Mouse (Mus musculus) forebrain, embryonic 14.5 days (tissue): ENCODE measurements around the gene Gjb4. TPM values are rescaled to one million over a fixed set of nuclear protein-coding genes. Genes with fewer than 3 reads are reported as not detected.

ENCODE experiments used
- ATAC-seq: fragments of 200-750 bp; cut with Nextera tagmentation; 2 replicates; pipeline ENCODE4 v1.8.0; 2017; ENCODE audit warnings: mild to moderate bottlenecking, moderate library complexity
- DNase-seq: peaks from one replicate; pipeline ENCODE4 v3.0.0-alpha.2; 2015; ENCODE audit warnings: low spot score
- H3K27ac ChIP-seq: fragments of 300-500 bp; sonication (generic); 2 replicates; pipeline ENCODE4 v1.5.1; 2014; ENCODE audit warnings: low read depth, mild to moderate bottlenecking, control low read depth, low read length, moderate library complexity
- H3K27me3 ChIP-seq: fragments of 300-500 bp; sonication (generic); replicated peaks from 2 replicates; pipeline ENCODE4 v1.6.1; 2014; ENCODE audit warnings: low read length, control low read depth, mixed read lengths; ENCODE audit not compliant: control insufficient read depth, insufficient read depth
- H3K36me3 ChIP-seq: fragments of 300-500 bp; sonication (generic); 2 replicates; pipeline ENCODE4 v1.6.1; 2014; ENCODE audit warnings: low read length, control low read depth; ENCODE audit not compliant: control insufficient read depth, insufficient read depth
- H3K4me1 ChIP-seq: fragments of 300-500 bp; sonication (generic); 2 replicates; pipeline ENCODE4 v1.6.1; 2014; ENCODE audit warnings: antibody characterized with exemption, low read length, control low read depth; ENCODE audit not compliant: control insufficient read depth, insufficient read depth
- H3K4me2 ChIP-seq: fragments of 300-500 bp; sonication (generic); 2 replicates; pipeline ENCODE4 v1.6.1; 2014; ENCODE audit warnings: mild to moderate bottlenecking, control low read depth, low read length
- H3K4me3 ChIP-seq: fragments of 300-500 bp; sonication (generic); 2 replicates; pipeline ENCODE4 v1.5.1; 2014; ENCODE audit warnings: low read depth, low read length, control low read depth
- H3K9ac ChIP-seq: fragments of 300-500 bp; sonication (generic); 2 replicates; pipeline ENCODE4 v1.6.1; 2014; ENCODE audit warnings: mild to moderate bottlenecking, low read length, control low read depth, moderate library complexity
- H3K9me3 ChIP-seq: fragments of 300-500 bp; sonication (generic); replicated peaks from 2 replicates; pipeline ENCODE4 v1.6.1; 2016; ENCODE audit warnings: low read length, control low read depth, mixed read lengths; ENCODE audit not compliant: control insufficient read depth
- WGBS: fragments of 180-500 bp; shearing (Covaris S2); extraction: QIAGEN DNeasy Blood & Tissue Kit; methylation state at CpG from one replicate; pipeline ENCODE4 v1.1.7; 2014; 5-methylcytosine and 5-hydroxymethylcytosine counted together
- polyA plus RNA-seq: library from polyadenylated mRNA; unstranded; fragments of >200 nt; fragmentation: Nextera tagmentation; extraction: Ambion mirVana; gene quantifications from 2 replicates; pipeline ENCODE4 v1.2.1, GENCODE M21; 2014

Gene Gjb4
- polyA plus RNA-seq, 1 experiment from 2014 or later = not detected

DNA sequence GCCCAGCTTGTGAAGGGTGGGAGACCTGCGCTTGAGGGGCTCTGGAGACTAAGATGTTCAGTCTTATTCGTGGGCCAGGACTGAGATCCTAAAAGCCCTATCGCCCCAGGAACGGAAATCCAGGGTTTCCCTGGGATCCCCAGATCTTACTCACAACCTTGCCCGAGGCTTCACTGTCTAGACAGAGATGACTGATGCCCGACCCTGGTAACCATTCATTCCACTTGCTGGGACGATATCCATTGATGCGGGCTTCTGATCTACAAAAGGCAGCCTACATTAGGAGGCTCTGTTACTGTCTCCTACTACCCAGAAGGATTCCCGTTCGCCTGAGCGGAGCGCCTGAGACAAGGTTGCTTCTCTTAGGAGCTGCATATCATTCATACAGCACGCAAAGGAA, 22.7 kb downstream of the Gjb4 start:
- H3K27ac ChIP-seq = no peak overlapping the region
- 21% methylated on average over 13 of the region's 13 CpGs for WGBS
- DNase-seq = no peak
- peaks cover 31% of the 10 kb centered on the region for H3K27me3 ChIP-seq
- no peaks in the 10 kb centered on the region for H3K36me3 ChIP-seq
- no peak overlapping the region for H3K4me2 ChIP-seq
- no peak for ATAC-seq
- H3K9me3 ChIP-seq = no peaks in the 10 kb centered on the region
- no peak overlapping the region for H3K4me3 ChIP-seq
- peaks cover 3% of the 10 kb centered on the region; the same call in 1 of the 2 replicates for H3K4me1 ChIP-seq
- H3K9ac ChIP-seq = no peak overlapping the region

DNA sequence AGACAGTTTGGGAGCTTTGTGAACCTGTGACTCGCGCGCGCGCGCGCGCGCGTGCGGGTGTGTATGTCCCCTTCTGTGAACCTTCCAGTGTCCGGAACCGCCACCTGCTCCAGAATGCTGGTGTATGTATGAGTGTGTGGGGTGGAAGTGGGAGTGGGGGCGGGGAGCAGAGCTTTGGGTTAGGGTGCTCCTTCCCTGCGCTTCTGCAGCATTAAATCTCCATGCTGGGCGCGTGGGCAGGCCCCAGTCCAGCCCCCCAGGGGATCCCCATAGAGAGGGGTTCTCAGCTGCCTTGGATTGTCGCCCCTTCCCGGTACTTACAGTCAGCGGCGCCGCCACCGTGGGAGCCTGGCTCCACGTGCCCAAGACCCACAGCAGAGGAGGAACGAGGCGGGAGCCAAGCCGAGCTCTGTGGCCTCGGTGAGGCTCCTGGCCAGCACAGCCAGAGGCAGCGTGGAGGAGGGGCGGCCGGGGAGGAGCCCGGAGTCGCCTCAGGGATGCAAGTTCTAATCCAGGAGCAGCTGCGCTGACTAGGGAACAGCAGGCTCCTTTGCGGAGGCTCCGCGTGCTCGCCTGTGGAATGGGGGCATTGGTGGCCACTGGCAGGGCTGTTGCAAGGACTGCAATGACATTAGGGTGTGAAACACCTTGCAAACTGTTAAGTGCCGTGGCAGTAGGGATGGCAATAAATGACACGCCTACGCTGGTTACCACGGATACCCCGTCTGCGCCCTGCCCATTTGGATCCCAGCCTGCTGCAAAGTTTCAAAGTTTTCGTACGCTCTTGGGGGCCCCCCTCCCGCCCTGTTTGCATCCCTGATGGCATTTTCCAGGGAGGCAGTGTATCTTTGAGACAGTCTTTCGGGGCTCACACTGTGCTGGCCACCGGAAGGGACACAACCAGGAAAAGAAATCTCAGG, 23.4 kb downstream of the Gjb4 start, which contains the start of gene Gjb3:
Gjb3 (minus strand) TSS at position 664 of the 920 bp plus-strand sequence.
- WGBS = 2% methylated on average over 49 of the region's 49 CpGs

DNA sequence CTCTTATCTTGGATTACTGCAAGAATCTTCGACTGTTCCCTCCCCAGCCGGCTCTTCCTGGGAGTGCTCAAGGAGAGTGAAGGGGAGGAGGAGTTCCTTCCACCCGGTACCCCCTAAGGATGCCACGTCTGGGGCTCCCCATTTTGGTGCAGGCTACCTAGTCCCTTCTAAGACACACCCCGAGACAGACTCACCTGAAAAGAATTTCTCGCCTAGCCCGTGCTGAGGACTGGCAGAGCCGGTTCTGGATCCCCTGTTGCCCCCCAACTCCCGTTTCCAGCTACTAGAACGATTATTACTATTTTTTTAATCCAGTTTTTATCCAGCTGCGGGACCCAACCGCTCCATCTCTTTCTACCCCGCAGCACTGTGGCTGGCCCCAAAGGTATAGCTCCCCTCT, 24.1 kb downstream of the Gjb4 start:
- Histone ChIP-seq H3K4me3 (0 out of 2 replicates have a peak overlapping the region, but pooled peaks have one; percentile 12), H3K36me3 (no peaks in the 10 kb centered on the region), H3K9me3 (no peaks in the 10 kb centered on the region), H3K27me3 (peaks cover 37% of the 10 kb centered on the region), H3K4me2 (peak overlapping the region; percentile 39), H3K9ac (no peak overlapping the region), H3K4me1 (peaks cover 3% of the 10 kb centered on the region; the same call in 1 of the 2 replicates), H3K27ac (no peak overlapping the region)
- 3% methylated on average over 13 of the region's 13 CpGs for WGBS
- ATAC-seq = no peak
- no peak for DNase-seq

More for the DNA sequence above, 23.4 kb downstream of the Gjb4 start, which contains the start of gene Gjb3:
- Histone ChIP-seq H3K4me1 (peaks cover 3% of the 10 kb centered on the region; the same call in 1 of the 2 replicates), H3K27me3 (peaks cover 37% of the 10 kb centered on the region), H3K27ac (no peak within 1 kb of the TSS), H3K4me2 (peak within 1 kb of the TSS; percentile 39), H3K4me3 (peak within 1 kb of the TSS; percentile 12; the same call in 1 of the 2 replicates), H3K9ac (peak within 1 kb of the TSS; percentile 7; the same call in 1 of the 2 replicates), H3K9me3 (no peaks in the 10 kb centered on the region), H3K36me3 (no peaks in the 10 kb centered on the region)
- DNase-seq (peak; percentile 25), ATAC-seq (no peak)

DNA sequence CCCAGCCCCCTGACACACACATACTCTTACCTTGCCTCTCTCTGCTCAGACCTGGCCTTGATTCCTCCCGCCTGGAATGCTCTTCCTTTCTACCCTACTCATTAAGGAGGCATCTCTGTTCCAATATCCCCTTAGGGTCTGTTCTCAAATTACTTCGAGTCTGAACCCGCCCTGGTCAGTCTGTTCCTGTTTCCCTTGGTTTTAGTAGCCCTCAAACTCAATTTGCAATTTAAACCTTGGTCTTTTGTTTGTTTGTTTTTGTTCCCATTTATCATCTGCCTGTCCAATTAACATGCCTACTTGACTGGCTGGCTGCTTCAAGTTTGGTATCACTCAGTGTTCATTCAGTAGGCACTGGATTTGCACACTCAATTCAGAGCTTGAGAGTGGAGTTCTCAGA, 24.8 kb downstream of the Gjb4 start:
- Histone ChIP-seq H3K4me3 (no peak overlapping the region), H3K4me2 (no peak overlapping the region), H3K36me3 (no peaks in the 10 kb centered on the region), H3K27me3 (peaks cover 37% of the 10 kb centered on the region), H3K27ac (no peak overlapping the region), H3K9me3 (no peaks in the 10 kb centered on the region), H3K4me1 (peaks cover 3% of the 10 kb centered on the region; the same call in 1 of the 2 replicates), H3K9ac (no peak overlapping the region)
- peak; percentile 32 for DNase-seq
- WGBS = 5% methylated on average over 3 of the region's 3 CpGs
- no peak for ATAC-seq

- Histone ChIP-seq H3K4me2 (no peak overlapping the region), H3K9ac (no peak overlapping the region), H3K9me3 (no peaks in the 10 kb centered on the region), H3K36me3 (no peaks in the 10 kb centered on the region), H3K27ac (no peak overlapping the region), H3K27me3 (peaks cover 37% of the 10 kb centered on the region), H3K4me3 (no peak overlapping the region), H3K4me1 (peaks cover 3% of the 10 kb centered on the region; the same call in 1 of the 2 replicates)
- DNase-seq (no peak), ATAC-seq (no peak)
- WGBS = 75% methylated on average over 7 of the region's 7 CpGs
Measured at GRCm38 (mm10) chr4:127328378-127328777, 25.5 kb downstream of the Gjb4 start.

- Histone ChIP-seq H3K27me3 (peaks cover 37% of the 10 kb centered on the region), H3K4me1 (peaks cover 3% of the 10 kb centered on the region; the same call in 1 of the 2 replicates), H3K9ac (no peak overlapping the region), H3K9me3 (no peaks in the 10 kb centered on the region), H3K4me2 (no peak overlapping the region), H3K4me3 (no peak overlapping the region), H3K36me3 (no peaks in the 10 kb centered on the region), H3K27ac (no peak overlapping the region)
- ATAC-seq (no peak), DNase-seq (no peak)
- WGBS = 76% methylated on average over 6 of the region's 6 CpGs
Measured at GRCm38 (mm10) chr4:127327749-127328148, 26.1 kb downstream of the Gjb4 start.

DNA sequence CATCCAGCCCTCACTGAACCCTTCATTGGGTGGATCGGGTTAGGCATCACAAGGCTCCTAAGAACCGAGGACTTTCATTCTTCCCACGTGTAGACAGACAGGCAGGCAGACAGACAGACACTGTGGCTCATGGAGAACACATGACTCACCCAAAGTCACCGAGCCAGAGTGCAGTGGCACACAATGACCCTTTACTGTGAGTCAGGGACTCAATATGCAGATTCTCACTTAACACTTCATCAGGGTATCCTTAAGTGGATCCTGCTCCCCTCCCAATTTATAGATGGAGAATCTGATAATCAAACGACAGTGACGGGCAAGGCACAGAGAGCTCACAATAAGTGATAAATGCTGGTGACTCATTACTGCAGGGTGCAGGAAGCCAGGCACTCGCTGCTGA, 26.6 kb downstream of the Gjb4 start:
- no peaks in the 10 kb centered on the region for H3K36me3 ChIP-seq
- no peak overlapping the region for H3K9ac ChIP-seq
- DNase-seq (no peak), ATAC-seq (no peak)
- no peak overlapping the region for H3K4me2 ChIP-seq
- H3K4me3 ChIP-seq = no peak overlapping the region
- H3K27ac ChIP-seq = no peak overlapping the region
- peaks cover 3% of the 10 kb centered on the region; the same call in 1 of the 2 replicates for H3K4me1 ChIP-seq
- no peaks in the 10 kb centered on the region for H3K9me3 ChIP-seq
- peaks cover 37% of the 10 kb centered on the region for H3K27me3 ChIP-seq
- WGBS = 69% methylated on average over 7 of the region's 7 CpGs

DNA sequence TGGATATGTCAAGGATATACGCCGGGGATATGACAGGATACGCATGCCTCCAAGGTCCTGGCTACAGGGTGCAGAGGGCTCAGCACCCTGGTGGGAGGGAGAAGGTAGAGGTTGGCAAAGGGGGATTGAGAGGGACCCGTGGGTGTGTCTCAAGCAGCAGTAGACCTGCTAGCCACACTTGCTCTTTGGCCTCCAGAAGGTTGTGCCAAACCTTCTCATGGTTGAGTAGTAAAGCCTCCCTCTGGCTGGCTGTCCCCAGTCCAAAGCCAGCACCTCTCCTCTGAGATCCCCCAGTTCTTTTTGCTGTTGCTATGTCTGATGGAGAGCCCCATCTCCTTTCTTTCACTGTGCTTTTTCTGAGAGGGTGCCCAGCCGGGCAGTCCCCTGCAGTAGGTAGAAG, 28.6 kb downstream of the Gjb4 start:
- H3K9me3 ChIP-seq = no peaks in the 10 kb centered on the region
- H3K4me2 ChIP-seq = no peak overlapping the region
- 85% methylated on average over 5 of the region's 5 CpGs for WGBS
- ATAC-seq (no peak), DNase-seq (no peak)
- peaks cover 18% of the 10 kb centered on the region for H3K27me3 ChIP-seq
- no peak overlapping the region for H3K4me3 ChIP-seq
- H3K4me1 ChIP-seq = no peaks in the 10 kb centered on the region
- no peak overlapping the region for H3K9ac ChIP-seq
- no peak overlapping the region for H3K27ac ChIP-seq
- no peaks in the 10 kb centered on the region for H3K36me3 ChIP-seq

DNA sequence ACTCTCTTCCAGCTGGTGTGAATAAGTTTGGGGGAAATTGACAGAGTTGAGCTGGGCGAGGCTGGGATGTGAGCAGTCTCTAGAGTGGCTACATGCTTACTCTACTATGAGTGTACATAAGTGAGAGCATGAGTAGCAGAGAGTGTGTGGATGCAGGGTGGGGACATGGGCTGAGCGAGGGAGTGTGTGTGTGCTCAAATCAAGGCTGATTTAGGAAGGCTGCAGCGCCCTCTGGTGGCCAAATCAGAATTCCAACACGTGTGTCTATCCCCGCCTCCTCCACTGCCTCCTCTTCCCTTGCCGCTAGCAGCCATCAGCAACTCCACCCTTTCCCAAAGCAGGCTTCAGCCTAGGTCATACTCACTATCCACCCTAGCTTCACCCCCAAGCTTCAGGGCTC, 29.1 kb downstream of the Gjb4 start:
- Histone ChIP-seq H3K4me1 (no peaks in the 10 kb centered on the region), H3K9ac (no peak overlapping the region), H3K9me3 (no peaks in the 10 kb centered on the region), H3K27me3 (peaks cover 13% of the 10 kb centered on the region; the same call in 1 of the 2 replicates), H3K27ac (no peak overlapping the region), H3K4me3 (no peak overlapping the region), H3K36me3 (no peaks in the 10 kb centered on the region), H3K4me2 (no peak overlapping the region)
- WGBS = 6% methylated on average over 6 of the region's 6 CpGs
- DNase-seq = peak; percentile 92
- peak; percentile 55; the same call in 1 of the 2 replicates for ATAC-seq
